Mouse (Mus musculus) forebrain, embryonic 11.5 days (tissue): ENCODE measurements around the gene Ntan1. TPM values are rescaled to one million over a fixed set of nuclear protein-coding genes. Genes with fewer than 3 reads are reported as not detected.

Experiments
- ATAC-seq: fragments of 200-750 bp; cut with Nextera tagmentation; replicated peaks from 2 replicates; pipeline ENCODE4 v1.8.0; 2017; ENCODE audit warnings: moderate TSS enrichment; ENCODE audit not compliant: low FRiP score
- DNase-seq: peaks from one replicate; pipeline ENCODE4 v3.0.0-alpha.2; 2017; ENCODE audit warnings: low spot score
- H3K27ac ChIP-seq: fragments of 300-500 bp; sonication (generic); 2 replicates; pipeline ENCODE4 v1.5.1; 2014; ENCODE audit warnings: low read depth, low read length
- H3K27me3 ChIP-seq: fragments of 300-500 bp; sonication (generic); 2 replicates; pipeline ENCODE4 v1.6.1; 2014; ENCODE audit warnings: mild to moderate bottlenecking, low read length, mixed read lengths; ENCODE audit not compliant: control insufficient read depth, insufficient read depth
- H3K36me3 ChIP-seq: fragments of 300-500 bp; sonication (generic); 2 replicates; pipeline ENCODE4 v1.6.1; 2014; ENCODE audit warnings: mild to moderate bottlenecking, low read length, moderate library complexity, mixed read lengths; ENCODE audit not compliant: control insufficient read depth, insufficient read depth
- H3K4me1 ChIP-seq: fragments of 300-500 bp; sonication (generic); replicated peaks from 2 replicates; pipeline ENCODE4 v1.6.1; 2014; ENCODE audit warnings: low read length, mixed read lengths; ENCODE audit not compliant: control insufficient read depth, insufficient read depth
- H3K4me2 ChIP-seq: fragments of 300-500 bp; sonication (generic); 2 replicates; pipeline ENCODE4 v1.6.1; 2014; ENCODE audit warnings: low read depth, mild to moderate bottlenecking, low read length, moderate library complexity, mixed read lengths; ENCODE audit not compliant: severe bottlenecking
- H3K4me3 ChIP-seq: fragments of 300-500 bp; sonication (generic); 2 replicates; pipeline ENCODE4 v1.5.1; 2014; ENCODE audit warnings: low read depth, low read length
- H3K9ac ChIP-seq: fragments of 300-500 bp; sonication (generic); 2 replicates; pipeline ENCODE4 v1.6.1; 2014; ENCODE audit warnings: low read length
- H3K9me3 ChIP-seq: fragments of 300-500 bp; sonication (generic); 2 replicates; pipeline ENCODE4 v1.6.1; 2016; ENCODE audit warnings: low read length, mixed read lengths; ENCODE audit not compliant: control insufficient read depth
- WGBS: fragments of 180-500 bp; shearing (Covaris S2); extraction: QIAGEN DNeasy Blood & Tissue Kit; methylation state at CpG from one replicate; pipeline ENCODE4 v1.1.7; 2014; 5-methylcytosine and 5-hydroxymethylcytosine counted together
- microRNA-seq: library from miRNA; unstranded; fragments of <30 nt; microRNA quantifications from one replicate; pipeline ENCODE4, GENCODE M21; 2016; ENCODE audit not compliant: insufficient number of aligned reads
- polyA plus RNA-seq: library from polyadenylated mRNA; unstranded; fragments of >200 nt; fragmentation: Nextera tagmentation; extraction: Ambion mirVana; gene quantifications from 2 replicates; pipeline ENCODE4 v1.2.1, GENCODE M21; 2014

Ntan1 gene
- polyA plus RNA-seq, 1 experiment from 2014 or later: 159 TPM

- Histone ChIP-seq H3K36me3 (no peaks in the 10 kb centered on the region; the same call in 1 of the 2 replicates), H3K9me3 (no peaks in the 10 kb centered on the region), H3K4me1 (no peaks in the 10 kb centered on the region; the same call in 1 of the 2 replicates), H3K27me3 (no peaks in the 10 kb centered on the region), H3K9ac (peak overlapping the region; percentile 53), H3K27ac (no peak overlapping the region), H3K4me2 (peak overlapping the region; percentile 54), H3K4me3 (peak overlapping the region; percentile 31)
- 4% methylated on average over 37 of the region's 42 CpGs for WGBS
- ATAC-seq (peak; percentile 70; the same call in 1 of the 2 replicates), DNase-seq (peak; percentile 60)
These were observed 49.4 kb downstream of the Ntan1 start for GRCm38 (mm10) chr16:13867910-13868514.

- Histone ChIP-seq H3K27me3 (no peaks in the 10 kb centered on the region), H3K36me3 (no peaks in the 10 kb centered on the region), H3K4me2 (no peak overlapping the region), H3K9ac (no peak overlapping the region), H3K9me3 (no peaks in the 10 kb centered on the region), H3K4me3 (no peak overlapping the region), H3K27ac (no peak overlapping the region), H3K4me1 (no peaks in the 10 kb centered on the region)
- 96% methylated on average over 4 of the region's 4 CpGs for WGBS
- ATAC-seq (no peak), DNase-seq (no peak)
These were observed 56.8 kb downstream of the Ntan1 start for GRCm38 (mm10) chr16:13875483-13875882.

- Histone ChIP-seq H3K4me2 (no peak overlapping the region), H3K9ac (no peak overlapping the region), H3K4me1 (no peaks in the 10 kb centered on the region), H3K4me3 (no peak overlapping the region), H3K27me3 (no peaks in the 10 kb centered on the region), H3K27ac (no peak overlapping the region), H3K36me3 (no peaks in the 10 kb centered on the region), H3K9me3 (no peaks in the 10 kb centered on the region)
- 77% methylated on average over 3 of the region's 3 CpGs for whole genome bisulfite sequencing
- no peak for ATAC-seq
- DNase-seq: no peak
These were observed 64.6 kb downstream of the Ntan1 start for GRCm38 (mm10) chr16:13883094-13883774.

Small RNA genes lying within 50 kb of the gene (microRNA-seq; reads per million reads assigned to microRNA genes)
- not detected for gene Gm27734

Other genes starting within 250 kb of the Ntan1 start
- gene Parn, start 150.7 kb upstream of the Ntan1 start, polyA plus RNA-seq: 43.3 and 44.1 TPM in 2 replicates
- gene Bfar, start 147.0 kb upstream of the Ntan1 start, polyA plus RNA-seq: 41.2 and 48.4 TPM in 2 replicates
- 9.1 and 9.9 TPM in 2 replicates for gene 3110001I22Rik, start 146.9 kb upstream of the Ntan1 start, polyA plus RNA-seq
- not detected in 2 replicates for gene Pla2g10, start 87.9 kb upstream of the Ntan1 start, polyA plus RNA-seq
- gene Rrn3, start 38.1 kb upstream of the Ntan1 start, polyA plus RNA-seq: 102 and 107 TPM in 2 replicates
- 73.9 and 74.1 TPM in 2 replicates for gene Pdxdc1, start 84.3 kb downstream of the Ntan1 start, polyA plus RNA-seq
- gene Mpv17l, start 84.3 kb downstream of the Ntan1 start, polyA plus RNA-seq: 2.7 and 3.2 TPM in 2 replicates
- gene 2900011O08Rik, start 167.8 kb downstream of the Ntan1 start, polyA plus RNA-seq: 28.6 and 30.3 TPM in 2 replicates
- 0.72 and 1.1 TPM in 2 replicates for gene Ifitm7, start 168.0 kb downstream of the Ntan1 start, polyA plus RNA-seq